Mouse (Mus musculus) MEL (cell line): ENCODE measurements around the gene Taldo1.
A peak's percentile ranks its signal among the peaks of the same experiment; 100 is the strongest.

Experiments used
- BHLHE40 ChIP-seq: IDR thresholded peaks from 2 replicates; pipeline ENCODE4 v1.6.1; 2012; ENCODE audit warnings: low read depth, mild to moderate bottlenecking, inconsistent platforms, low read length, improper control_type of control experiment, borderline replicate concordance
- CTCF ChIP-seq, 3 experiments: IDR thresholded peaks in 2 of 3; conservative IDR thresholded peaks in 1 of 3; 2 replicates each; pipeline ENCODE4 v1.5.1; 2011 to 2012; ENCODE audit warnings: low read length in 3 of 3, low read depth in 2 of 3, mild to moderate bottlenecking in 2 of 3, improper control_type of control experiment in 1 of 3, inconsistent platforms in 1 of 3, mixed read lengths in 1 of 3, moderate library complexity in 1 of 3; ENCODE audit not compliant: control insufficient read depth in 1 of 3, insufficient read depth in 1 of 3, poor library complexity in 1 of 3, severe bottlenecking in 1 of 3
- HCFC1 ChIP-seq: IDR thresholded peaks from 2 replicates; pipeline ENCODE4 v1.6.1; 2012; ENCODE audit warnings: low read depth, mild to moderate bottlenecking, inconsistent platforms, low read length, improper control_type of control experiment, moderate library complexity
- KAT2A ChIP-seq: conservative IDR thresholded peaks from 2 replicates; pipeline ENCODE4 v1.6.1; 2012; ENCODE audit warnings: low read depth, low read length, improper control_type of control experiment, inconsistent platforms
- MAFK ChIP-seq: IDR thresholded peaks from 2 replicates; pipeline ENCODE4 v1.6.1; 2011; ENCODE audit warnings: low read depth, mild to moderate bottlenecking, low read length, improper control_type of control experiment, borderline replicate concordance
- POLR2A ChIP-seq, 2 experiments: IDR thresholded peaks; 2 replicates each; pipeline ENCODE4 v1.6.1; 2011 to 2012; ENCODE audit warnings: low read length in 2 of 2, mild to moderate bottlenecking in 2 of 2, control low read depth in 1 of 2, improper control_type of control experiment in 1 of 2, low read depth in 1 of 2, moderate library complexity in 1 of 2; ENCODE audit not compliant: control insufficient read depth in 1 of 2, insufficient read depth in 1 of 2, poor library complexity in 1 of 2
- POLR2AphosphoS2 ChIP-seq: IDR thresholded peaks from 2 replicates; pipeline ENCODE4 v1.6.1; 2011; ENCODE audit warnings: low read length, improper control_type of control experiment
- TAL1 ChIP-seq: IDR thresholded peaks from 2 replicates; pipeline ENCODE4 v1.6.1; 2012; ENCODE audit warnings: mild to moderate bottlenecking, inconsistent platforms, low read length, moderate library complexity, mixed read lengths

GRCm38 (mm10) chr7:141364349-141365048 lies 27.5 kb upstream of the Taldo1 start:
- TF ChIP-seq MAFK (no peak), CTCF (IDR thresholded peaks at IDR 0.05 in 2 of 3, conservative IDR thresholded peaks at IDR 0.05 in 1 of 3; ENCODE audit: control insufficient read depth in 1 of 3, insufficient read depth in 1 of 3, low read depth in 2 of 3, low read length in 3 of 3, poor library complexity in 1 of 3, severe bottlenecking in 1 of 3) (no peak), POLR2A (IDR thresholded peaks at IDR 0.05; ENCODE audit: control insufficient read depth in 1 of 2, insufficient read depth in 1 of 2, low read depth in 1 of 2, low read length in 2 of 2, poor library complexity in 1 of 2) (no peak), HCFC1 (no peak), BHLHE40 (no peak; the same call in 1 of the 2 replicates), KAT2A (no peak), POLR2AphosphoS2 (no peak), TAL1 (peak; percentile 94)
